Mouse (Mus musculus) heart, postnatal 10 days (tissue): Measurements from ENCODE around the gene Gpc6. TPM values are rescaled to one million over a fixed set of nuclear protein-coding genes. Genes with fewer than 3 reads are reported as not detected.

Experiments
- DNase-seq, 2 experiments: peaks; one replicate each; pipeline ENCODE4 v3.0.0; 2021
- intact Hi-C: fragments of 180-260 bp; cut with DNase I; formaldehyde crosslinking; loops from one replicate; pipeline ENCODE4 v1.15.1; 2025
- total RNA-seq, 2 experiments: library from RNA; stranded (reverse); gene quantifications; 2 replicates each; pipeline ENCODE4 v1.2.3; 2021

Gene Gpc6
- total RNA-seq, 2 experiments from 2014 or later, result 37.0 to 40.2 TPM

DNA sequence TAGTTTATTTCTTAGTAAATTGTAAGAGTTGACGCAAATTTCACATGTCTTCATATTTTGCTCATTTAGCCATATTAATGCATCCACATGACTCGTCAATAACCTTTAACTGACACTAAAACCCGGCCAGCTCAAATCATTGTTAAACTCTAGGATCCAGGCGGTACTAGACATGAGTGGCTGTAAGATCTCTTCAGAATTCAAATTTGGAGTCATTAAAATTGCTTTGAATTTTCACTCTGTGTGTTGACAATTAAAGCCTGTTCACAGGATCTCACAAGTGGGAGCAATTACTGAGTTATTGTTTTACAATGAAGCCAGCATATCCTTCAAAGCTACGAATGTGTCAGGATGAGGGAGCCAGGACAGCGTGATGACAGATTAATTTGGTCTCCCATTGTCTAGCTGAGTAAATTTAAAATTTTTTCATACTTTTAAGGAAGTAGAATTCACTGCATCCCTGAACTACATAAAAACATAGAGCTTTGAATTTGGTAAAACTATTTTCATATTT, 421.3 kb downstream of the Gpc6 start:
- DNase-seq, result no peak
- intact Hi-C loops, result no loop called here

DNA sequence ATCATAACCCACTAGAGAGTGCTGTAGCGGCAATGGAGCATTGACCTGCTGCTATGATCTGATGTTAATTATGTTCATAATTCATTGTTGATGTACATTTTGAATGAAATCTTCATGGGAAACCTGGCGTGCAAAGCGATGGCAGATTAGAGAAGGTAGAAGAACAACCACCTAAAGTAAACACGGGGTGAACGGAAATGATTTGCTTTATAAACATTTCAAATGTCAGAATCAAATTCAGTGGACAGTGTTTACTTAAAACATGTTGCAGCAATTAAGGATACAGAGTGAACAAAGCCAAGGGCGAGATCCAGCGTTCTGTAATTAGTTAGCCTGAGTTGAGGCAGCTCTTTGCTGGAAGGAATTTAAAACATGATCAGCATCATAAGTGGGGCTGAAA, 426.2 kb downstream of the Gpc6 start:
- intact Hi-C loops, result no loop called here
- DNase-seq, result no peak

DNA sequence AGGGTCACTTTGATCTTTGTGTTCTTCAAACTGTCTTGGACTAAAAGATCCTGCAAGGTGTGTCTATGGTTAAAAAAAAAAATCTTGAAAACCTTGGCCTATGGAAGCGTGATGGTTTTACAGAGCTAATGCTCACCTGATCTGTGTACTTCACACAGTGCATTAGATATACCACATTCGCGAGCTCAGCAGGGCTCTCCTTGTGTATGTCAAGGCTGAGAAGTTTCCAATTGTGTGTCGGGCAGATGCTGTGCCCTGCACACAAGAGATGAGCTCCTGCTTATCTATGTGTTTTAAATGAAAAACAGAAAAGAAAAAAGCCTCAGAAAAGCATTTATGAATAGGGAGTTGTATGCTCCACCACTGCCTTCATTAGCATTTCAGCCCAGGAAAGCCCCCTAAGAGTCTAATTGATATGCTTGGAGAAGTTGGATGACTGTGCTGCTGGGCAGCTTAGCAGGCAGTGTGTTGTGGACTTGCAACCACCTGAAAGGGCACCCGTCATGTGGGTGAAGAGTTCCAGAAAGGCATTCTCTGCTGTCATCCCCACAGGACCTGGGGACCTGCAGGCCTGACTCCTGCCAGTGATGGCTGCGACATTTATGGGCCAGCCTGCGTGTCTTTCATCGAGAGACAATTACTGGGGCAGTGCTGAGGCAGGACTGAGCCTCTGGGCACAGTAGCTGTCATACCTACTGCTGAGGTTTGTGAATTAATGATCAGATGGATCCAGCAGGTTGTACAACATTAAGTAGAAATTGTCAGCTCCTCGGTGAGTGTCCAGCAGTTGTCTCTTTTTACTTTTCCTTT, 436.2 kb downstream of the Gpc6 start:
- intact Hi-C loops, result no loop called here
- DNase-seq, result no peak

DNA sequence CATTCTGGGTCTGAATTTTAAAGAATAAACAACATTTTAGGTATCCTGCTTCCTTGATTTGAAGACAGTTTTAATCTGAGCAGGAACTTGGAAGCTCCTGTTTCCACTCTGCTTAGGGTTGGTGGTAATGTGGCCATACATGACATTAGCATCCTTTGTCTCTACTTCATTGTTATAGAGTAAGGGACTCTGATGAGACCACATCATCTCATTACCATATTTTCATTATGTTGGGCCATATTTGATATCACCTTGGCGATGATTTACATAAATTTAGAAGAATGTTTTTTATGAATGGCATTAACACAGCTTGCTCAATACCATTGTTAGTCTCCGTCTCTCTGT, 436.8 kb downstream of the Gpc6 start:
- DNase-seq, result no peak
- intact Hi-C loops, result no loop called here

DNA sequence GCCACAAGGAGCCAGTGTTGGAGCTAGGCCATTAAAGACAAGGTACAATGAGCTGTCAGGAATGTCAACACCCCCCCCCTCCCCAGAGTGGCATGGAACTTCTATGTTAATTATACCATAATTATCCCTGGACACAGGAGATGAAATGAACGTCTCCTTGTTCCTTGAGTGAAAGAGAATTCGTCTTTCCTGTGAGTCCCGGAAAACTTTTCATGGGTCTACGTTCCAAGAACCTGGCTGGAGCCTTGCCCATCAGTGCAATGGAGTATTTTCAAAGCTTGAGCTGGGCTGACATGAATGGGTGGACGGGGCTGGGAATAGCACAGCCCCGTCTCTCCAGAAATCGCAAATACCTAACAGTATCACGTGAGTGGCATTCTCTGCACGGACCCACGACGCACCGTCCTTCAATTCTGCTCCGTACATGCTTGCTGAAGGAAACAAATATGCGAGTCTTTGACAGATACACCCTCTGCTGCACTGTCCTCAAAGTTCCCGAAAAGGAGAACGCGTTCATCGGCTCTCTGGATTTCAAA, 444.3 kb downstream of the Gpc6 start:
- DNase-seq, result no peak
- intact Hi-C loops, result no loop called here

DNA sequence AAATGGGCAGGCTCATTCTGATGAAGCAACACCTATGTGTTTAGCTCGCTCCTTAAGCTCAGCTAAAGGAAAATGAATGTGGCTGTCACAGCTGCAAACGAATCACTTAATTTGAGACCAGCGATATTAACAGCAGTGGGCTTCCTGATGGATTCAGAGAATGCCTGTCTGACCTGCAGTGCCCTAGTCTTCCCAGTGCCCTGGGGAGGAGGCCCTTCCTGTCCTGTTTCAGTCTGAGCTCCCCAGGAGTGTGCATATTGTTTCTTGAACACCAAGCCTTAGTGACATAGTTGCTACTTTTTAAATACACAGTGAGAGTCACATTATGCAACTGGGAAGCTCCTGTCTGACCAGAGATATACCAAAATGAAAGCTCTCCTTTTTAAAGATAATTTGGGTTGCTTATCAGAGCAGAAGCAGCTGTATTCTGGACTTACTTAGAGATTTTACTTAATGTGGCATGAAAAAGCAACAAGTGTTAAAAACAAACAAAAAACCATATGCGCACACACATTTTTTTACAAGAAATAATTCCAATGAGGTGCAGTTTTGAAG, 451.8 kb downstream of the Gpc6 start:
- intact Hi-C loops, result no loop called here
- no peak for DNase-seq

DNA sequence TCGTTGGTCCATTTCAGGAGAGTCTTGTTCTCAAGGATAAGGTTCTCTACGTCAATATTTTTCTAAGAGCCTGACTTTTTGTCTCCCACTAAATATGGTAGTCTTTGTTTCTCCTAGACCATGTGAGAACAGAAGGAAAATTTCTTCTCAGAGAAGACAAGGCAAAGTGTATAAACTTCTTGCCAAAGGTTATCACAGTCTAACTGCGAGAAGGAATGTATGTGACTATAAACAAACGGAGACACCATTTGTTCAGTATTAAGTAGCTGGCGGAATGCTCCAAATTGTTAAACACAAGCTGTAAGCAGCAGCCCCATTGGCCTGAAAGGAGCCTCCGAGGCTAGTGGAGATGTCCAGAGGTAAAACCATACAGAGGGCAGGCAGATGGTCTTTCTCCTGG, 454.9 kb downstream of the Gpc6 start:
- DNase-seq, result peak in 1 of 2 experiments; percentile 13
- intact Hi-C loops, result no loop called here

DNA sequence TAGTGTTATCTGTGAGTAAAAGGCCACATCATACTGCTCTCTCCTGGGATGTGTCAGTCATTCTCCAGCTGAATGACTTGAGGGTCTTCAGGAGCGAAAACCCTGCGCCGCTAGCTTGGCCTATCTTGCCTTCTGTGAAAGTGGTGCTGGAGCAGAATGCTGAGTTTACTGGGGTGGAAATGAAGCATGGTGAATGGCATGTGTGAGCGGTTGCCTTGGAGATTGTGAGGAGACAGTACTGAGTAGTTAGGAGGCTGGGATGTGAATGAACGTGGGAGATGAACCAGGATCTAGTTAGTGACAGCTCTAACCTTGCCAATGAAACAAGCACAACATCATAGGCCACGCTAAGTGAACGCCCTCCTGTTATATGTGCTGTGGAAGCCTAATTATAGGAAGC, 458.1 kb downstream of the Gpc6 start:
- intact Hi-C loops, result no loop called here
- DNase-seq, result no peak

DNA sequence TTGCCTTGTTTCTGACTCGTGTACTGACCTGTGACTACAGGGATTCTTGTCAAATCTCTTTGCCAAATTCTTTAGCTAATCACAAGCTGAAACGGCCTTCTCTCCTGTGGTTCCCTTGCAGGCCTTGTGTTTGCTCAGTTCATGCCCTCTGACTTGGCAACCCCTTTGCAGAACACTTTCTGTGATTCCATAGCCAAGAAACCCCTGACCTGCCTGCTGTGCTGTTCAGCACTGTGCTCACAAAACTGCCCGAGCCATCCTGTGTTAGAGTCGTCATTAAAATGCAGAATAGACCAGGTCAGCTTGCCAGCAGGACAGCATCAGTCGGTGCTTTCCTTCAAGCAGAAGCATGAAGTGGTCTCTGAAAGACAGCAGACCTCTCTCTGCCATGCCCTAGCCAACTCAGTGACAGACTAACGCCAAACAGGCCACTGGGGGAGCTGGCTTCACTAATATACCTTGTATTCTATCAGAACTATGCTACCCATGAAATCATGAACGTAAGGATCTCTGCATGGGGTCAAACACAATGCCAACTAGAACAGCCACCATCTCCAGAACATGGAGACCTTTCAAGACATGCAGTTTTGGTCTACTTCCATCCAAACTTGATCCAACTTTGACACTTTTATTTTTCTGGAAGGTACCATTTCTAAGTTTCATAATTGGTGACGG, 459.1 kb downstream of the Gpc6 start:
- DNase-seq, result peak; percentile 34 to 36
- intact Hi-C loops, result no loop called here

DNA sequence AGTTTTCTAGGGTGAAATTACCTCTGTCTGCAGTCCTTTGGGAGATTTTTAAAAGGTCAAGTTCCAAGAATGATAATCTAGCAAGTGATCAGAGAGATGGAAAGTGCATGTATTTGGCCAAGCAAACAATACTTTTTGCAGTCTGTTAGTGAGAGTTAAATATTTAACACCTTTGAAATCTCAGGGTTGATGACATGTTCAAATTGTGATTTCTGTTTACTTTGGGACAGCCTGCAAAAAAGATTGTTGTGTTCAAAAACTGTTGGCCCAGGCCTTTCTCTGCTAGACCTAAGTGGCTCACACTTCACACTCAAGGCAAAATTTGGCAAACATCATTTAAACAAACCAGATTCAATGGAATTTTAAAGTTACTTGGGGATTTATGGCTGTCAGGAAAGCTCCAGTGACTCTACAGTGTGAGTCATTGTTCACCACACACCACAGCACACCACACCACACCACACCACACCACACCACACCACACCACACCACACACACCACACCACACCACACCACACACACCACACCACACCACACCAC, 460.7 kb downstream of the Gpc6 start:
- intact Hi-C loops, result no loop called here
- no peak for DNase-seq

DNA sequence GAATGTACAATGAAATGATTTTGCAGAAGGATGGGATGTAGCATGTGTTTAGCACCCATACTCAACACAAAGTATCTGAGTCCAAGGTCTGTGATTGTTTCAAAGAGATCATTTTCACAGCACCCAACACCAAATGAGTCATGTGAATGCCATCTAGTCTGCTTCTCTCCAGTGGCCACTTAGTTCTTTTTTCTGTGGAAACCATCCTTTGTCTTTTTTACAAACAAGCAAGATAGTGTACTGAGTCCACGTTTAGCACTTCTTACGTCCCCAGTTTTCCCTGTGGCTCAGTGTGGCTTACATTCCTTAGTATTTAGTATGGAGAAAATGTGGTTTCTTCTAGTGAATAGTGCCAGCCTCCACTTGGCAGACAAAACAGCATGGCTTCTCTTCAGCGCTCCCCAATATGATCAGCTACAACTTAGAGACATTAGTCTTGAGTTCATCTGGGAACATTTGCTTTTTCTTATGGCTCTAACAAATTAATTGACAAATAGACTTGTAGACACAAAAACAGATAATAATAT, 465.7 kb downstream of the Gpc6 start:
- intact Hi-C loops, result no loop called here
- DNase-seq, result no peak

DNA sequence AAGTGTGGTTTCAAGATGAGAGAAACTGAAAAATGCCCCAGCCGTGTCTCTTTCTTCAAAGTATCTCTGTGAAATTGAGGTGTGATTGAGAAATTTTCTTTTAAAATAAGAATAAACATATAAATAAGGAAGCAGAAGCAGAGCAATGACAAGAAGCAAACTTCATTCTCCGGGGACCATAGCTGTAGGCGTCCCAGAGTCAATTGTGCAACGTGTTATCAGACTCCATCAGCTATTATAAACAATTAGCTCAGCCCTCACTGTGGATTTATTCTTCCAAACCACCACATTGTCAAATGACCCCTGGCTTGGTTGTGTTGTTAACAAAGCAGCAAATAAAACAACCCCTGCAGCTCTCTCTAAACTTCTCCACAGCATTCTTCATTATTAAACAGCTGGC, 466.3 kb downstream of the Gpc6 start:
- intact Hi-C loops, result no loop called here
- DNase-seq, result no peak

DNA sequence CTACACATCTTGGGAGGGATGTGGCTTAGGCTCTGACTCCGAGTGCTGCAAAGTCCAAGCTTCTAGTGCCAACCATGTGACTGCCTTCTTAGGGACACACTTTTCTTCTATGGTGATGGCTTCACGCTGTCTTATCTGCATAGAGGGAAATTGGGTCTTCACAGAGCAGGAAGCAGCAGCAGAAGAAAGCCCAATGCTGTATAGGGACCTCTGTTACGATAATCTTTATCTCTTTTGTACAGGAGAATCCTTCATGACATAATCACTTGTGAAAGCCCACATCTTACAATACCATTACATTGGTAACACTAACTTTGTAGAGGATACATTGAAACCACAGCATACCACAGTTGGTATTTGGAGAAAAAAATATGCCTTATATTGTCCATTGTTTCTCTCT, 472.1 kb downstream of the Gpc6 start:
- intact Hi-C loops, result no loop called here
- DNase-seq, result no peak

DNA sequence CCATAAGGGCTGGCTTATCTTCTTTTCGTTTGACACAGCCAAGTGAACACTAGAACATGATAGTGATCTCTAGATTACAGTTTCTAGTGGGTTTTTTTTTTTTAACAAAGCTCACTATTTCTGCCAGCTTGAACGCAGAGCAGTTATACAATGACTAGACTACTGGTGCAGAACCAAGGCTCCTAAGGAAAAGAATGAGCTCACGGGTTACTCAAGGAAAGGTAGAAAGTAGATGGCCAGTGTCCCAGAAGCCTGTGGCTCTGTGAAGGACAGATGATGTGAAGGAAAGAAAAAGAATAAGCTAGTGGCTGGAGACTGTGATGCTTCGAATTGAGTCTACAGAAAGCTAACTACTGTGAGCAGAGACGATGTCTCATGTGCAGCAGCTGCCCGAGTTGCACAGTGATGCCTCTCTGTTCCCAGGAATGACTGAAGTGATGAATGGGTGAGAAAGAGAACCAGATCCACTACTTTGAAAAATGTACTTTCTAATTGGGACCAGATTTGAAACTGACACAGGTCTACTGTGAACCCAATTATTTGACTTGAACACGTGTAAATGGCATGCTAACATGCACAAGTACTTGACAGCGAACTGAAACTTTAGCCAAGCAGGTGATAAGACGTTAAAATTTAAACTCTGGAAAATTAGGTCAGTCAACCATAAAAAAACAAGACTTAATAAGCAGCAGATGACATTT, 482.9 kb downstream of the Gpc6 start:
- DNase-seq, result no peak
- intact Hi-C loops, result no loop called here

DNA sequence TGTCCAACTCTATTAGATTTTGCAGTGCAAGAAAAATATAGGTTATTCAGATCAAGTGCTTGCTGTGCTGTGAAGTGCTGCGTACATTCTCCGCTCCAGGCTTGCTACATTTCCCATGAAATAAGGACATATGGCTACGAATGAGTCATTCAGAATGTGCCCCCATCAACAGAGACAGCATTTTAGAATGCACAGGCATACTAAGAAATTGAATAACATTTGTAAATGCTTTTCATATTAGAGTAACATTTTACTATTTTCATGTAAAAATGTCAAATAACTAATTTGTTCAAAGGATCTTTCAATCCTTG, 483.4 kb downstream of the Gpc6 start:
- intact Hi-C loops, result no loop called here
- DNase-seq, result no peak

DNA sequence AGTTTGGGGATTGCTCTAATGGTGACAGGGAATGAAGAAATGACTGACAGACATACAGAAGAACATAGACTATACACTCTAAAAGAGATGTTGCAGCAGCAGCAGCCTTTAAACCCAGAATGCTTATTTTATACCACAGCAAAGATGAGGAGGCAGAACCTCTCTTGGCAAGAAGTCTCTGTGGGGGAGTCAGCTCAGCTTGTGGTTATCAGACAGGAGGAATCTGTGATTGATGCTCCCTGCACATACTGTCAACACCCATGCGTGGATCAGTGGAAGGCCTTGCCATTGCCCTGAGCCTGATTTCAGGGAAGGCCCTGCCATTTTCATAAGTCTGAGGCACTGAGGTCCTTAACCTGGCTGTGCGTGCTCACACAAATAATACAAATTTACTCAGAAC, 484.7 kb downstream of the Gpc6 start:
- intact Hi-C loops, result no loop called here

DNA sequence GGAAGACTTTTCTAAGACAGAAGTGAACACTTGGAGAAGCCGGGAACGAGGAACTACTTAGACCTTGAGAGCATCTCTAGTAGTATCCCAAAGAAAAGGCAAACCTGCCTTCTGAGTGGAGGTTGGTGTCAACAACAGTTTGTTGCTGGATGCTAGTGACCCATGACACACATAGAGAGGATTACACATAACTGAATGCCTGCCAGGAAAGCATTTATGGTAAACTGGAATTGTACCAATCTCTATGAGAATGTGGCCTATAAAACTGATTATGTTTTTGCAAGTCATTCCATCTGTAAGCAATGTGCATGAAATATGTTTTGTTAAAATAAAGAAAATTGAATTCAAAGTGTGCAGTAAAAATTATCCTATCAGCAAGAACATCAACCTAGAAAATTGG, 485.4 kb downstream of the Gpc6 start:
- intact Hi-C loops, result no loop called here
- DNase-seq, result no peak

More for the DNA sequence above, 484.7 kb downstream of the Gpc6 start:
- no peak for DNase-seq

DNA sequence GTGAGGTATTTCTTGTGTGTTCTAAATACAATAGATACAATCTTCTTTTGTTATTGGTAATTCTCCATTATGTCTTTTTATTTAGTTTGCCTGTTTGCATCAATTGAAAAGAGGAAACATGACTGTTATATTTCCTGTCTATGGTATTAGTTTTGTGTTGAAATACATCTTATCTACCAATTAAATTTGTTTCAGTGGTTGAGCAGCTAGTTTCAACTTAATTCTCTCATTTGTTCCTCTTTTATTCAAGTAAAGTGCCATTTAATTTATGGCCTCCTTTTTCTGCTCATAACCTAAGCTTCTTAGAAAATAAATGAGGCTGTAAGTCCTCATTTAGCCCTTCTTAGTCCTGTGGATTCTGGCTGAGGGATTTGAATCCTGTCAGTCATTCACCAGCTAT, 489.9 kb downstream of the Gpc6 start:
- intact Hi-C loops, result no loop called here
- DNase-seq, result no peak

DNA sequence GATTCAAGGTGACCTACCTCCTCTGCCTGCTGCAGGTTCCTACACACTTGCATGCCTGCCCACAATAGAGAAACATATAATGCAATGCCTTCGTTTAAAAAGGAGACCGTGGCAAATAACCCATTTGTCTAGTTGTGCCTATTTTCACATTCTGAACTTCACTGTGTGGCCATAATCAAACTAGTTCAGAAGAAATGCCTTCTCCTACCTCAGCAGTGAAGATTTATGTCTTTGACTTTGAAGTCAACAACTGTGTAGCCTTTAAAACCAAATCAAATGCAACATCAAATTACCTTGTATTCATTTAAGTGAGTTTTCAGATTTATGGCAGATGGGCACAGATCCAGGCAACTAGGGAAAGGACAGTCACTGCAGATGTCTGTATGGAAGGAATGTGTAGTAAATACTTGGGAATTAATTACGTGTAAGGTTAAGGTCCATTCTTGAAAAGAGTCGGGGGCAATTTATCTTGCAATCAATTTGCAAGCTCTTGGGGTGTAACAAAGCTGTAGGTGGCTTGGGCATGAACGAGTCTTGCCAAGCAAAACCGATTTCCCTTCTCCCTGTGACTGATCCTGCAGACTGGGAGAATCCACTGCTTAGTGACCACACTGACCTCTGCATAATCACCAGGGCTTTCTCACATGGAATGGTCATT, 494.6 kb downstream of the Gpc6 start:
- DNase-seq, result no peak
- intact Hi-C loops, result no loop called here

DNA sequence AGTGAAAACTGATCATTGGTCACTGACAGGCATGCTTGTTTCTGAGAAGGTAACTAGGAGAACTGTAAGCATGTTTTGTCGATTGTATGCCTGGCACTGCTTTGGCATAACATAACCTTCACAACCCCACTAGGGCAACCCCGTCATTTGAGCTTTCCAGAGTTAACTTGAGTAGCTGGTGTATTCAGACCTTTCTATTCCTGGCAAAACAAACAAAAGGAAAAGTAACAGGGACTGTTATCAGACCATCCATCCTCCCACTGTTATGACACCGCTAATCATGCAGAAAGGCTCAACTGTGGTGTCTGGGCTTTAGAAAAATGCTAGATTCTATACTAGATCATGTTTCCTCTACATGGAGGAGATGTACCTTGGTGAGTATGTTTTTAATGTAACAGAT, 496.1 kb downstream of the Gpc6 start:
- intact Hi-C loops, result no loop called here

More for the DNA sequence above, 496.1 kb downstream of the Gpc6 start:
- no peak for DNase-seq
